Mouse (Mus musculus) spleen, postnatal 10 days (tissue): Measurements from ENCODE around the gene Zfp277.
A peak's percentile ranks its signal among the peaks of the same experiment; 100 is the strongest.

Source experiments
- DNase-seq, 2 experiments: peaks; one replicate each; pipeline ENCODE4 v3.0.0; 2021 to 2022; ENCODE audit warnings: low spot score in 2 of 2

Zfp277 gene

DNA sequence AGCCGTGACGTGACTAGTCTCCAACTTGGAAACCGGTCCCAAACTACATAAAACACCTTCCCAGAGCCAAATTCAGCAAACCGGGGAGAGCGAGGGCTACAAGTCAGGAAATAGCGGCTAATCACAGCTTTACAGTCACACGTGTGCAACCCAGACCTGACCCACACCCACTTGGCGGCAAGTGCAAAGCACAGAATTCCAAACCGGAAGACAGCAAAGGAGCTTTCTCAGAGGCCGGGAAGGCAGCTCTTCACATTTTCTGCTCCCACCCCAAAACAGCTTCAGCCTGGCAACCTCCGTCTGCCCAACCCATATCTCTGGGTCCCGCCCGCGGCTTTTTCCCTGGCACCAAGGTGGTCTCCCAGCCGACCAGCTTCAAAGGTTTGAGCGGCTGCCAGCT lies 496 bp downstream of the Zfp277 start:
- no peak for DNase-seq

DNA sequence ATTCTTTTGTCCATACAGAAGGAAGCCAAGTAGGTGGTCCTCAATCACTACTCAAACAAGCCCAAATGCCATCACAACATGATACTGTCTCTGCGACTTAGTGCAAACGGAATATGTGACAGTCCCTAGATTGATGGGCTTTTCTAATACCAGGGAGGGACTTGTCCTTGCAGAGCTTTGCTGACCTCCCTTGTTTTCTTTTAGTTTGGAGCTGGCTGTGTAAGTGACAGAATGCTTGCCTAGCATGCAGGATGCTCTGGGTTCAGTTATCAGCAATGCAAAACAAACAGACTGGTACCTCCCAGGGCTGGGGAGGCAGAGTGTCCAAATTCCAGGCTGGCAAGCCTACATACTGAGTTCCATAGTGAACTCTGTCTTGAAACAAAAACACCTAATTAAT lies 7.7 kb downstream of the Zfp277 start:
- DNase-seq, result no peak

DNA sequence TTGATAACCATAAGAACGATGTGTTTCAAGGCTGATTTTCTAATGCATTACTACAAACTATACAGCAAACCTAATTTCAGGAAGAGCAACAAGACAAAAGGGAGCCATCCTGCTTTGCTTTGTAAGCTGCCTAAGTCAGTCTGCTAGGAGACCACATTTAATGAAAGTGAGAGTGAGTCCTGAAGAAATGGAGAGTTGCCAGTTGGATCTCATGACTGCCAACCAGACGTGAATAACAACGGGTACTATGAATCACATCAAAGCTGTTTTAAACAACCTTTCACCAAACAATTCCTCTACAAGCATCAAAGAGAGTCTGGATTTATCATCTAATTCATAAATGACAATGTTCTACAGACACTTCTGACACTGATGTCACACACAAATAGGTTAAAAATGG lies 11.6 kb downstream of the Zfp277 start:
- DNase-seq, result no peak

DNA sequence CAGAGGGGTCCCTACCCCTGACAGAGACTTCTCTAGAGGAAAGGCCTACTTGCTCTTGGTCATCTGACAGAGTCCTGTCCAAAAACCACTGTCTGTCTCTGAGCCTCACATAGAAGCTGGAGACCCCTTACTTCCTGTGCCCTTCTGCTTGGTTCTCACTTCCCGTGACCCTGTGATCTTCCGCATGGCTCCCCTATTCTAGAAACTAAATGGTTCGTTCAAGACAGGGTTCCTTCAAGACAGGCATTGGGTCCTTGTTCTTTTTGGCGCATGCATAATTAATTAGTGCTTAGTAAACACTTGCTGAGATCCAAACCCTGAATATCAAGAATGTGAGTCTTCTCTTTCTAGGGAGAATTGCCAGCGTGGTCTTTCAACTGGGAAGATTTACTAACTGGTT lies 14.6 kb downstream of the Zfp277 start:
- no peak for DNase-seq

DNA sequence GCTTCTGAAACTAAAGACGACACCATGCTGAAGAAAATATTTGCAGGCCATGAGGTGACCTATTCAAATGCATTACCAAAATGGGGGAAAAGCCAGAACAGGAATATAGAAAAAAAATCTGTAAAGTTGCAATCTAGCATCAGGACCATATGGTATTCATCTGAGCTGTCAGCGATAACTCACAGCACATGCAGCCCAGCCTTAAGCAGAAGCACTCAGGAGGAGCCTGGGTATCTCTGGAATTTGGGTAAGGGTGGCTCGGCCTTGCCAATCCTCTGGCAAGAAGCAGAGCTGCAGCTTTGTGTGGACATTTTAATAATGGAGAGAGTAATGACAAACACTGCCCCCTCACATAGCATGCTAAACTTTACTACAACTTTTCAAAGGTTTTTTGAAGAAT lies 15.7 kb downstream of the Zfp277 start:
- DNase-seq, result no peak

DNA sequence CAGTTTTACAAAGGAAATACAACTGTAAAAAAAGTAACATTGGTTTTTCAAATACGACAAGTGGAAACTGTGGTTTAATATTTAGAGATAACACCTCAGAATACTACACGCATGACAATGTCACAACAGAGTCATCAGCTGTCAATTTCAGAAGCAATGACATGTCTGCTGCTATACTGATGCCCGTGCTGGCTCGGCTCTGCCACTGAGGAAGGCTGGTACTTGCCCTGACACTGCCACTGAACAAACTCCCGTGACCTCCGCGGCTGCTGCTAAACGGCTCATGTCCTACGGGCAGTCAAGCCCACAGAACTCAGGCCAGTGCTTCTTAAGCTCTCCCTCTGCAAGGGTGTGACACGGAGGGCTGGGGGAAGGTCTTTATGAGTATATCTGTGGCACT lies 18.1 kb downstream of the Zfp277 start:
- DNase-seq, result no peak

DNA sequence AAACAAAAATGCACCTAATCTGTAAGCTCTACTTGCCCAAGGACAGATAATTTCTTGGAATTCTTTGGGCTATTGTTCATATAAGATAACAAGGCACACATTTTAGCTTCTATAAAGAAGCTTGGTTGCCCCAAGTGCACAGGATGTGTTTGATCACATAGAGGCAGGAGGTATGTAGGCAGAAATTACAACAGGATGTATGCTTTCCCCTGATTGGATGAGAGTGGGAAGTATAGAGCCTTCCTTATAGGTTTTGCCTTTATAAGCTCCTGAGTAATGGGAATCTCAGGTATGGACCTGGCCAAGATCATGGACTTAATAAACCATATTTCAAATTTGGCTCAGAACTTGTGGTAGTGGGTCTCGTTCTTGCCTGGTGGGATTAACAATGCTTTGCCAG lies 20.7 kb downstream of the Zfp277 start:
- no peak for DNase-seq

DNA sequence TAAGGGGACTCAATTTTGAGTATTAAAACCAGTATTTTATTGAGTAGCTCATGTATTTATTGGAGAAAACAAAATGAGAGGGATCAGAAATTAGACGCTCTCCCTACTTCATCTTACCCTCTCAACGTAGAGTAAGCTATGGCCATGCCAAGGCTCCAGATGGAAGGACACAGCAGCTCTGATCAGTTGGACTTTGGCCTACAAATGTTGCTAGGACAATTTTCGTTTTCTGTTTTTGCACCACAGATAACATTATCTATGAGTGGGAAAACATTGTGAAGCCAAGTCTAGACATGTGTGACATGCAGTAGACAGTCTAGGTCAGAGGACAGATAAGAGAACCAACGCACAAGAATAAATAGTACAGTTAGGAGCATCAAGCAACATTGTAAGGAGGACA lies 28.4 kb downstream of the Zfp277 start:
- no peak for DNase-seq

DNA sequence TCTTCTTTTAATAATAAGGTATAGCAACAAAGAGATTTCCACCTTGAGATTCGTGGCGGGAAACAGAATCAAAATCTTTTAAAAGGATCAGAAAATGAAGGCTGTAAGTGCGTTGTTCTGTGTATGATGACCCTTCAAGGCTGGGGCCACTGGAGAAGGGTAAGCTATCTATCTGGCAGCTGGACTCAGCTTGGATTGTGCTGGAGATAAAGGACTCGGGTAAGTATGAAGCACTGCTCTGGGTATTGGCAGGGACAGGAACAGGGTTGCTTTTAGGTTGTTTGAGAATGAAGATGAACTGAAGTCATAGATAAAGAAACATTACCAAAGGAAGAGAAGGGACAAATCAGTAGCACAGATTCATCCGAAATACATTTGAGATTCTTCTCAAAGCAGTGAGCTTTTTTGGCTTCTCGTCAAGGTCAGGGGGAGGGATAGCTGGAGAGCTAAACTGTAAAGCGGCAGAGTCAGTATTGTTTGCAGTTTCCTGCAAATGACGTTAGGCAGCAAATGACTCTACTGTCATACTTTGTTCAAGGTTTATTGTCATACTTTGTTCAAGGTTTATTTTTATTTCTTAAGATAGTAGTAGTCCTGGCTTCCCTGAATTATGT lies 30.3 kb downstream of the Zfp277 start:
- no peak for DNase-seq

DNA sequence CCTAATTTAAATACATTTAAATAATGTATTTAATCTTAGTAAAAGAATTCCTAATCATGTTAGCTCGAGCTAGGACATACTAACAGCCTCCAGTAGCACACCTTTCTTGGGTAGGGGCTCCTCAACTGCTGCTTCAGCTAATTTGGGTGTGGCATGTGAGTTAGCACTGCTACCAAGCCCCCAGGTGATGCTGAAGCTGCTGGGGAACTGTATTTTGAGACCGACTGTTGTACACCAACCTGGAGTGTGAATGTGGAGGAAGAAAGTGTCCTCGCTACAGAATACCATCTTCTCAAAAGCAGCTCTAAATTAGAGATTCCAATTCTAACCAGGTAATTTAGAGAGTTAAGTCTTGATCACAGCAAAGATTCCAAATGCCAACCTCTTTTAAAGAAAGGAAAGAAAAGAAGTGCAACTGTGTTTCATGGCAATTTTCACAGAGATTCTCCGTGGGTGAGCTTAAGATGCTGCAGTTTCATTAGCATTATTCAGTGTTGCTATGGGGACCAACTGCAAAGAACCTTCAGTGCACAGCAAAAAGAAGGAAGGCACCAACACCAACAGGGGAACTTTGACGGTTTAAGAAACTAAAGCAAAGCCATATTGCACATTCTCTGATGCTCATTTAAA lies 30.9 kb downstream of the Zfp277 start:
- no peak for DNase-seq

DNA sequence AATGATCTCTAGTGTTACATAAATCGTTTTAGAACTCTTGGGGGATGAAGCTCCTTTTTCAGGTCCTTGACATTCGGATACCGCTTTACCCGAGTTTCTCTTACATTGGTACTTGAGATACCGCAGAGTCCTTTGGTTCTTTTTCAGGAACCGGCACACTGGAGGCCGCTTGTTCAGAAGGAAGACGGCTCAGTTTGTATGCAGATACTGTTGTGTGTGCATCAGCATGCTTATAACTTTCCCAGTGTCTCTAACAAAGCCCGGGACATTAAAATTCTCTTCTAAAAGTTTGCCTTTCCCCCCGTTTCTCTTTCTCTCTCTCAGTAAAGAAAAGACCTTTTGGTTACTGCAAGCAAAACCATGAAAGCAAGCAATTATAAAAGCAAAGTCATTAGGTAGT lies 45.9 kb downstream of the Zfp277 start:
- DNase-seq, result no peak

DNA sequence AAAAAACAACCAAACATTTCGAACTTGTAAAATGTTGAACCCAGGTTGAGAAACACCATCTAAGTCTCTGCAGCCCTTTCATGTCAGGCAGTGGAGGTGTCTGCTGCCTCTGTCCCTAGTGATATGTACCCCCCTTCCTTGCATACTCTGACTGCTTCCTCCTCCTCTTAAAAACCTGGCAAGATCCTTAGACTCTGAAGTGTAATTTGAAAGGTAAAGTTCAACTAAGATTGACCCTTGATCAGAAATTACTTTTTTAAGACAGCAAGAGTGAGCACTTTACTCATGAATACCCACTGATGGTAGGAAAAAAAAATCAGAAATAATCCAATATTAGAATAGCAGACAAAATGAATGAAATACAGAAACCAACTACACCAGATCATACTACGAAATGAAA lies 46.3 kb downstream of the Zfp277 start:
- DNase-seq, result no peak

DNA sequence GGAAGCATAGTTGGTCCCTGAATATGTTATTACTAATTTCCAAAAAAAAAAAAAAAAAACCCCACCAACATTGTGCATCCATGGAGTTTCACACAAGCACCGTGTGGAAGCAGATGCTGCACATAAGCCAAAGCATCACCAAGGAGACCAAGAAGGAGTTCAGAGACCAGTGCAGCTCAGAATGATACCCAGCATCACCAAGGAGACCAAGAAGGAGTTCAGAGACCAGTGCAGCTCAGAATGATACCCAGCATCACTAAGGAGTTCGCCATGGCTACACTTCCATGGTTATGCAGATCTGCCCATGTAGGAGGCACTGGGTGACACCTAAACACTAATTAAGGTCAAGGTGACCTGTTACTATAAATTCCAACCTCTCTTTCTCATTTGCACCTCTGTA lies 46.8 kb downstream of the Zfp277 start:
- DNase-seq, result no peak

DNA sequence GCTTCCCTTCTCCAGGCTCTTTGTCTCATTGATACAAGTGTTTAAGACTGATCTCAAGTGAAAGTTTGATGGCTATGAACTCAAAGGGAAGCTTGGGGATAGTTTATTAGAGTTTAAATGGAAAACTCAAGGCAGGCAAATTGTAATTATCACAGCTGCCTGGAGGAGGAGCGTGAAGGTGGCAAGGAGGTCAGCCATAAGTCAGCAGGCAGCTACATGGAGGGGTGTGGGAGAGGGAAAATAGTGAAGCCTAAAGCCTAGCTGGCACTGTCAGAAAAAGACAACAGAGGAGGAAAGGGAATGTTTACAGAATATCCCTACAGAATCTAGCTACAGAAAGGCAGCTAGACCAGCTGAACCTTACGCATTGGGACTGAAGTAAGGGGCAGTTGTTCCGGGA lies 52.8 kb downstream of the Zfp277 start:
- no peak for DNase-seq

DNA sequence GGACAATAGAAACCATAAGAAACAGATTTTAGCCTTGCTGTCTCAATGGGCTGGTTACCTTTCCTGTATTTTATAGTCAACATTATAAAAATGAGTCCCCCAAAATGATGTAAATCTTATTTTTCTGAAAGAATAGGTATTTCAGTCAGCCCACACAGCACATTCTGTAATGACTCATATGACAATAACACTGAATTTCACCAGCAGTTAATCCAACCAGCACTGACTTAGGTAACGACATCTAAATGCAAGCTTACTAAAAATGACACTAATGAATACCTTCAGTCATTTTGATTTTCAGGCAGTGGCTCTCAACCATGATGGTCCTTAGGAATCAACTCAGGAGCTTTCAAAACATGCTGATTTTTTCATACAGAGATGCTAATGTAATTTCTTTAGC lies 54.4 kb downstream of the Zfp277 start:
- no peak for DNase-seq

DNA sequence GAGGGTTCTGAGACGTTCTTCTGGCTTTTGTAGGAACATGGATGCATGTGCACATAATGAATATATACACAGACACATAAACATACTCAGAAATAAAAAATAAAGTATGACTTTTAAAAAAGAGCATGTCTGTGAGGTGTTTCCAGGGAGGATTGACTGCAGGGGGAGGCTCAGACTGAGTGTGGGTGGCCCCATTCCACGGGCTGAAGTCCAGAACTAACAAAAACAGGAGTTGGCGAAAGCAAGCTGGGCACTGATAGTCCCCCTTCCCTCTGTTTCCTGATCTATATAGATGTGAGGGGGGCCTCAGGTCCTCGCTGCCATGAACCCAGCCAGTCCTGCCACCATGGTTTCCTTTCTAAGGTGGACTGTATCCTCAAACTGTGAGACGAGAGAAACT lies 57.9 kb downstream of the Zfp277 start:
- no peak for DNase-seq

DNA sequence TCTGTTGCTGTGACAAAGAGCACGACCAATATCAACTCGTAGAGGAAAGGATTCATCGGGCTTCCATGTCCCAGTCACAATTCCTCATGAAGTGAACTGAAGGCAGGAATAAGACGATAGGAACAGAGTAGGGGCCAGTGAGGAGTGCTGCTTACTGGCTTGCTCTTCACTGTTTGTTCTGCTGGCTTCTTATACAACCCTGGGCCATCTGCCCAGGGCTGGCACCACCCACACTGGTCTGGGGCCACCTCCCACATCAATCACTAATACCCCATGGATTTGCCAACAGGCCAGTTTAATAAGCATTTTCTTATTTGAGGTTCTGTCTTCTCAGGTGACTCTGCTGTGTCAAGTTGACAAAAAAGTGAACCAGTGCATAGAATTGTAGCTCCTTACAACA lies 60.4 kb downstream of the Zfp277 start:
- DNase-seq, result no peak

DNA sequence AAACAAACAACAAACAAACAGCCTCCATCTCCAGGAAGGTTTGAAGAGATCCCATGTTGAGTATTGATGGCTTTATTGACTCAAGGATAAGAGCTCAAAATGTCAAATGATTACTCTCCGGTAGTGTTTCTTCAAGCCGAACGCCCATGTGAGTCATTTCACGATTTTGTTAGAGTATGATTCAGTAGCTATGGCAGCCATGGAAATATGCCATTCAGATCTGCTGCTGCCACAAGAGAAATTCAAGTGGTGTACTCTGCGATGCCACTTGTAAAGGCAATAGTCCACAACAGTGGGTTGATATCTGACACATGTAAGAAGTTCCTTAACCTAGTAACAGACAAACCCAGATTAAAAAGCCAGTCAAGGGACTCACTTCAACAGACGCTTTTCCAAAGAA lies 62.0 kb downstream of the Zfp277 start:
- no peak for DNase-seq

DNA sequence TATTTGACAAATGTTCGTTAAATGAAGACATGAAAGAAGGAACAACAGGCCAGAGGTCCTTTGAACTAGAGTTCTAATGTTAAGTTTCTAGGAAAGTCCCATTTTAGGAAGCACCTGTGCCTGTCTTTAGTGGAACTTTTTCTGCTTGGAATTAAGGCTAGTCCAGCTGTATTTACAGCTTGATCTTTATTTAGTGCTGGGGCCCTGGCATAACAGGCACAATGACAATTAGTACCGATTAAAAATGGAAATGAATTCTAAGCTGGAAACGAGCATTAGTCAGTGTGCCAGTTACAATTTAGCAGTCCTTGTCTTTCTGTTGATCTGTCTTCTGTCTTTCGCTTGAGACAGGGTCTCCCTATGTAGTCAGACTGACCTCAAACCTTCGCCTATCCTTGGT lies 63.2 kb downstream of the Zfp277 start:
- no peak for DNase-seq

DNA sequence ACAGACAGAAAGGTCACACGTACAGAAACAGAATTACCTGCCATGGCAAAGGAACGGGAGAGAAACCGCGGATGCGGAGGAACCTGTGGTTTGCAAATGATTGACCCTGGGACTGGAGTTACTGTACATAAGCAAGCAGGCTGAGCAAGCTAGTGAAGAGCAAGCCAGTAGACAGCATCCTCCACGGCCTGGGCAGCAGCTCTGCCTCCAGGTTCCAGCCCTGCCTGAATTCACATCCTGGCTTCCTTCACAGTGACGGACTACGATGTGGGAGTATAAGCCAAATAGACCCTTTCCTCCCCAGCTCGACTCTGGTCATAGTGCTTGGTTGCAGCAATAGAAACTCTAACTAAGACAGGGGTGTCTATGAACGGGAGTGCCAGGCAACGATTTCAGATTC lies 63.9 kb downstream of the Zfp277 start:
- DNase-seq, result no peak

DNA sequence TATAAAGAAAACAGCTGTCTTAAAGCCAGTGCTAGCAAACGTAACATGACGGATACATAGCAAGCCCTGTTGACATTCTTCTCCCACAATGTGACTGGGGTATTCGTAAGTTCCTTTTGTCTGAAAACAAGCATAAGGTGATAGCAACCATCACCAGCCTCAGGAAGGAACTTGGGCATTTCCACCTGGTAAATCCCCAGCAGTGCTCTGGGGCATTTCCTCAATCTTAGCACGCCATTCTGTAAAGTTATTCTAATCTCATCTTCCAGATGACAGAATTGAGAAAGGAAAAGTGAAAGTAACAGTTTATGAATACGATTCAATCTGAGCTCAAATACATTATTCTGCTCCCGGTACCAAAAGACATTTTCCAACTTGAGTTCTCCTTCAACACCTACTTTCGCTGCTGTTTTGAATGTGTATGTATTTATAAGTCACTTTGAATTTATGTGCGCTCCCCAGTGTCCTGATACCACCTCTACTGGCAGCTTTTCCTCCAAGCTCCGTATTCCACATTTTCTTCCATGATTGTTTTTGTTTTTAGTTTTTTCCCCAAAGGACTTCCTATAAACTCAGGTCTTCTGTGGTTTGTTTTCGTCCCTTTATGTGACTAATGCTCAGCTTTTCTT lies 64.4 kb downstream of the Zfp277 start:
- DNase-seq, result no peak

DNA sequence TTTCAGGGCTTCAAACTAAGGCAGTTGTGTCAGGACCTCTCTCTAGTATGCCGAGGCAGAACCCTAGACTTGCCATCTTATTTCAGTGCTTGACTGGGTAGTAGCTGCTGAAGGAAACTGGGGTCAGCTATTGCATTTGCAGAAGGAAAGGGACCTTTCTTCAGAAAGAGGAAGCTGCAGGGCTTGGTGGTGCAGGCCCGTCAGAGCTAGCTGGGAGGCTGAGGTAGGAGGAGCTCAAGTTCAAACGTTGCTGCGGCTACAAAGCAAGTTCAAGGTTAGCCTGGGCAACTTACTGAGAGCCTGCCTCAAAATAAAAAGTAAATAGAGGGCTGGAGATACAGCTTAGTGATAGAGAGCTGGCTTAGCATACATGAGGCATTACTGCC lies 66.2 kb downstream of the Zfp277 start:
- peak in 1 of 2 experiments; percentile 30 for DNase-seq

DNA sequence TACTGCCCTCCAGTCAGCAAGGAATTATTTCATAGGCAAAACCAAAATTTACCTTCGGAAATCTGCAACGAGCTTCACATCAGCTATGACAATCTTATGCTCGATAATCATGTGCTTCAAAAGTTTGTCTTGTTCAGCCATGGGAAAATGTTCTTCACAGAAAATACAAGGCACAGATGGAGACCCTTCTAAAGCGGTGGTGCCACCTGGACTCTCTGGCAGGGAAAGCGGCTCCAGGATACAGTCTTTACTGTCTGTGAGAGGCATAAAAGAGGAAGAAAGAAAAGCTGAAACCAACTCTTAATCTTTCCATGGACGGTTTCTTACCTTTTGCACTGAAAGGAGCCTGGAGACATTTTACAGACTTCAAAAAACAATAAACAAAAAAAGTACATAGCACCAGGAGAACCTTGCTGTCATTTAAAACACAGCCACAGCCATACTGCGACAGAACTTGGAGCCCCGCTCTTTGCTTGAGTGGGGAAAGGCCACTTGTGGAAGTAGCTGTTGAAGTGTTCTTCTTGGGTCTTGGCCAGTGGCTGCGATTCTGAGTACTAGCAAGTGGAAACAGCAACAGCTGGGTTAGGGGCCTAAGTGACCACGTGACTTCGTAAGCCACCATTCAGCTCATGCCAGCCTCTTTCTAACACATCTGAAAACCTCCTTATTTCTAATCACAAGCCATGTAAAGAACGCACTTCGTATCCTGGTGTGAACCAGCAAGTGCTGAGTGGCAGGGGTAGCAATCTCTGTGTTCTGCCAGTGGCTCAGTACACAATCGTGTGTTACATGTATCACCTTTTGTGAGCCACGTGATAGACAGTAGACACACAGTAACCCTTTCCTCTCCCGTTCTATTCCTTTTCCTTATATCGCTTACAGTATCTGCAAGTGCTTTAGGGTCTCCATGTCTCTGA lies 66.8 kb downstream of the Zfp277 start:
- no peak for DNase-seq
